Mouse (Mus musculus): Measurements from ENCODE around the gene Pcgf1. TPM values are rescaled to one million over a fixed set of nuclear protein-coding genes. Genes with fewer than 3 reads are reported as not detected.

The Pcgf1 gene
- polyA plus RNA-seq, 1 experiment from 2014 or later: 19.3 TPM

MicroRNAs encoded within 50 kb of the gene (microRNA counts, 519-probe panel; counts per million panel counts)
- 114 counts per million for microRNA mmu-miR-3470a+mmu-miR-3470b

Small RNA genes within 50 kb of the gene (microRNA-seq; reads per million reads assigned to microRNA genes)
- gene Mir3470a (not detected), gene Mir7040 (not detected)

Other genes starting within 250 kb of the Pcgf1 start
- 0.05 TPM in 1 of 2 replicates, not detected in the other for gene Sema4f, start 138.1 kb upstream of the Pcgf1 start, polyA plus RNA-seq (2015; fragmentation: Nextera tagmentation; extraction: Ambion mirVana)
- gene M1ap, start 131.0 kb upstream of the Pcgf1 start, polyA plus RNA-seq (2015; fragmentation: Nextera tagmentation; extraction: Ambion mirVana): 10.3 and 15.7 TPM in 2 replicates
- gene Dok1, start 44.4 kb upstream of the Pcgf1 start, polyA plus RNA-seq (2015; fragmentation: Nextera tagmentation; extraction: Ambion mirVana): 20.1 and 20.2 TPM in 2 replicates
- gene Loxl3, start 43.7 kb upstream of the Pcgf1 start, polyA plus RNA-seq (2015; fragmentation: Nextera tagmentation; extraction: Ambion mirVana): 2.1 and 2.2 TPM in 2 replicates
- gene Aup1, start 23.3 kb upstream of the Pcgf1 start, polyA plus RNA-seq (2015; fragmentation: Nextera tagmentation; extraction: Ambion mirVana): 186 and 197 TPM in 2 replicates
- 131 and 132 TPM in 2 replicates for gene Htra2, start 22.6 kb upstream of the Pcgf1 start, polyA plus RNA-seq (2015; fragmentation: Nextera tagmentation; extraction: Ambion mirVana)
- gene Dqx1, start 20.0 kb upstream of the Pcgf1 start, polyA plus RNA-seq (2015; fragmentation: Nextera tagmentation; extraction: Ambion mirVana): 5.3 and 5.6 TPM in 2 replicates
- 0.14 TPM in 1 of 2 replicates, not detected in the other for gene Tlx2, start 7.6 kb upstream of the Pcgf1 start, polyA plus RNA-seq (2015; fragmentation: Nextera tagmentation; extraction: Ambion mirVana)
- 0.24 and 0.38 TPM in 2 replicates for gene Lbx2, start 8.5 kb downstream of the Pcgf1 start, polyA plus RNA-seq (2015; fragmentation: Nextera tagmentation; extraction: Ambion mirVana)
- gene Ccdc142, start 23.7 kb downstream of the Pcgf1 start, polyA plus RNA-seq (2015; fragmentation: Nextera tagmentation; extraction: Ambion mirVana): 0.94 and 1.1 TPM in 2 replicates
- 1.1 and 1.3 TPM in 2 replicates for gene Gm42688, start 23.7 kb downstream of the Pcgf1 start, polyA plus RNA-seq (2015; fragmentation: Nextera tagmentation; extraction: Ambion mirVana)
- gene Mrpl53, start 31.2 kb downstream of the Pcgf1 start, polyA plus RNA-seq (2015; fragmentation: Nextera tagmentation; extraction: Ambion mirVana): 94.5 and 99.8 TPM in 2 replicates
- 44.9 and 46.7 TPM in 2 replicates for gene Mogs, start 37.6 kb downstream of the Pcgf1 start, polyA plus RNA-seq (2015; fragmentation: Nextera tagmentation; extraction: Ambion mirVana)
- gene Wbp1, start 43.7 kb downstream of the Pcgf1 start, polyA plus RNA-seq (2015; fragmentation: Nextera tagmentation; extraction: Ambion mirVana): 30.4 and 32.3 TPM in 2 replicates
- gene Ino80b, start 47.6 kb downstream of the Pcgf1 start, polyA plus RNA-seq (2015; fragmentation: Nextera tagmentation; extraction: Ambion mirVana): 6.3 and 7.2 TPM in 2 replicates
- gene Rtkn, start 57.6 kb downstream of the Pcgf1 start, polyA plus RNA-seq (2015; fragmentation: Nextera tagmentation; extraction: Ambion mirVana): 10.1 and 11.7 TPM in 2 replicates
- gene Wdr54, start 78.5 kb downstream of the Pcgf1 start, polyA plus RNA-seq (2015; fragmentation: Nextera tagmentation; extraction: Ambion mirVana): 0.60 and 0.67 TPM in 2 replicates
- gene 1700003E16Rik, start 78.5 kb downstream of the Pcgf1 start, polyA plus RNA-seq (2015; fragmentation: Nextera tagmentation; extraction: Ambion mirVana): 0.15 and 0.20 TPM in 2 replicates
- gene Dctn1, start 88.1 kb downstream of the Pcgf1 start, polyA plus RNA-seq (2015; fragmentation: Nextera tagmentation; extraction: Ambion mirVana): 28.0 and 30.7 TPM in 2 replicates
- gene Slc4a5, start 142.0 kb downstream of the Pcgf1 start, polyA plus RNA-seq (2015; fragmentation: Nextera tagmentation; extraction: Ambion mirVana): 0.86 and 0.89 TPM in 2 replicates
- gene Mthfd2, start 248.0 kb downstream of the Pcgf1 start, polyA plus RNA-seq (2015; fragmentation: Nextera tagmentation; extraction: Ambion mirVana): 90.3 and 106 TPM in 2 replicates
- gene Mob1a, start 248.1 kb downstream of the Pcgf1 start, polyA plus RNA-seq (2015; fragmentation: Nextera tagmentation; extraction: Ambion mirVana): 36.9 and 46.5 TPM in 2 replicates